Mouse (Mus musculus) olfactory bulb, adult 2 months (tissue): ENCODE measurements around the gene Ggcx. TPM values are rescaled to one million over a fixed set of nuclear protein-coding genes. Genes with fewer than 3 reads are reported as not detected.
"Not testable (repeated sequence)": the region's sequence is repeated elsewhere in the genome, so short reads cannot be mapped to it uniquely, and the experiment has no call there.

Experiments used
- H3K27ac ChIP-seq: fragments of 200-500 bp; 2 replicates; pipeline ENCODE4 v1.5.1; 2012; ENCODE audit warnings: low read depth, low read length; ENCODE audit not compliant: insufficient read depth
- H3K4me1 ChIP-seq: fragments of 200-500 bp; 2 replicates; pipeline ENCODE4 v1.6.1; 2012; ENCODE audit warnings: low read length; ENCODE audit not compliant: control insufficient read depth, insufficient read depth
- H3K4me3 ChIP-seq: fragments of 200-500 bp; 2 replicates; pipeline ENCODE4 v1.5.1; 2012; ENCODE audit warnings: mild to moderate bottlenecking, low read depth, low read length, moderate library complexity; ENCODE audit not compliant: insufficient read depth
- CTCF ChIP-seq: fragments of 200-500 bp; IDR thresholded peaks from 2 replicates; pipeline ENCODE4 v1.5.1; 2012; ENCODE audit warnings: low read depth, mild to moderate bottlenecking, low read length, moderate library complexity; ENCODE audit not compliant: insufficient read depth
- POLR2A ChIP-seq: fragments of 200-500 bp; IDR thresholded peaks from 2 replicates; pipeline ENCODE4 v1.6.1; 2012; ENCODE audit warnings: mild to moderate bottlenecking, low read depth, low read length, moderate library complexity; ENCODE audit not compliant: insufficient read depth
- WGBS: fragments of 180-500 bp; shearing (Covaris S2); methylation state at CpG from one replicate; pipeline ENCODE4 v1.1.7; 2018; 5-methylcytosine and 5-hydroxymethylcytosine counted together
- polyA plus RNA-seq: library from polyadenylated mRNA; stranded (reverse); fragments of >200 nt; gene quantifications from 2 replicates; pipeline ENCODE4 v1.2.4, GENCODE M21; 2012; ENCODE audit warnings: low replicate concordance; ENCODE audit not compliant: missing spikeins, insufficient read depth, insufficient read length

Gene Ggcx
- polyA plus RNA-seq, 1 experiment: not detected

GRCm38 (mm10) chr6:72453578-72453977 lies 39.5 kb downstream of the Ggcx start:
- Histone ChIP-seq H3K27ac (no peak overlapping the region), H3K4me3 (no peak overlapping the region), H3K4me1 (0 out of 2 replicates have a peak, but pooled peaks cover 5% of the 10 kb centered on the region)
- WGBS: 76% methylated on average over 3 of the region's 3 CpGs
- no peak for TF ChIP-seq POLR2A
- no peak for TF ChIP-seq CTCF

DNA sequence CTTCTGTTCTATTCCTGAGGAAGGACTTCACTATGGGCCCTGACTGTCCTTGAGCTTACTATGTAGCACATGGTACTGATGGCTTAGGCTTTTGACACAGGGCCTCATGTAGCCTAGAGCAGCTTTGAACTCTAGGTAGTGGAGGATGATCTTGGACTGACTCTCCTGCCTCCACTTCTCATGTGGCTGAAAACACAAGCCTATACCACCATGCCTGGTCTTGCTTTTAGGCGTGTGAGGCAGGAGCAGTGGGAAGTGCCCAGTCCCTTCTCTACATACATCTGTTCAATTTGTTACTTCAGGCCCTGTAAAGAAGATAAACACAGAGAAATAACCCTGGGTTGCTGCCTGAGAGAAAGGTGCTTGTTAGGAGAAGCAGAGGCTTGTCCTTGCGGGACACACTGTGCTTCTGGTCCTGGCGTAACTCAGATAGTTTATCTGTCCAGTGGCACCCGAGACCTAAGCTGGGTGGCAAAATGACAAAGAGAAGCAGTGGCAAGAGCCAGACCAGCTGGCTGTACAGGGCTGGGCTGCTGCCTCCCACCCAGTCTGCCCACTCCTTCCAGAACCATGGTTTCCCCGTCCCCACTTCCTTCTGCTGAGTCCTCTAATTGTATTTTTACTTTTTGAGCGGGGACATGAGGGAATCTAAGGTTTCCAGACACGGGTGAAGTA lies 40.1 kb downstream of the Ggcx start:
- TF ChIP-seq POLR2A: no peak
- TF ChIP-seq CTCF: no peak
- no peak overlapping the region for H3K4me3 ChIP-seq
- 51% methylated on average over 7 of the region's 7 CpGs for WGBS
- H3K27ac ChIP-seq: peak overlapping the region; percentile 21; the same call in 1 of the 2 replicates
- 0 out of 2 replicates have a peak, but pooled peaks cover 5% of the 10 kb centered on the region for H3K4me1 ChIP-seq

GRCm38 (mm10) chr6:72454833-72455373 lies 40.8 kb downstream of the Ggcx start:
- no peak overlapping the region for H3K4me3 ChIP-seq
- peak overlapping the region; percentile 21; the same call in 1 of the 2 replicates for H3K27ac ChIP-seq
- 33% methylated on average over 7 of the region's 7 CpGs for whole genome bisulfite sequencing
- H3K4me1 ChIP-seq: 0 out of 2 replicates have a peak, but pooled peaks cover 5% of the 10 kb centered on the region
- TF ChIP-seq CTCF: no peak
- TF ChIP-seq POLR2A: no peak

GRCm38 (mm10) chr6:72456567-72456966 lies 42.5 kb downstream of the Ggcx start:
- 0 out of 2 replicates have a peak, but pooled peaks cover 5% of the 10 kb centered on the region for H3K4me1 ChIP-seq
- WGBS: 84% methylated on average over 4 of the region's 4 CpGs

GRCm38 (mm10) chr6:72458418-72458817 lies 44.3 kb downstream of the Ggcx start:
- no peak overlapping the region for H3K4me3 ChIP-seq
- TF ChIP-seq POLR2A (no peak), CTCF (no peak)
- H3K4me1 ChIP-seq: 0 out of 2 replicates have a peak, but pooled peaks cover 5% of the 10 kb centered on the region
- 89% methylated on average over 7 of the region's 7 CpGs for WGBS
- H3K27ac ChIP-seq: no peak overlapping the region

More at GRCm38 (mm10) chr6:72456567-72456966, 42.5 kb downstream of the Ggcx start:
- TF ChIP-seq POLR2A: no peak
- no peak for TF ChIP-seq CTCF
- Histone ChIP-seq H3K4me3 (no peak overlapping the region), H3K27ac (no peak overlapping the region)

GRCm38 (mm10) chr6:72458921-72459320 lies 44.8 kb downstream of the Ggcx start:
- H3K27ac ChIP-seq: no peak overlapping the region
- TF ChIP-seq POLR2A (no peak), CTCF (no peak)
- 73% methylated on average over 5 of the region's 5 CpGs for WGBS
- H3K4me3 ChIP-seq: no peak overlapping the region
- H3K4me1 ChIP-seq: 0 out of 2 replicates have a peak, but pooled peaks cover 5% of the 10 kb centered on the region

GRCm38 (mm10) chr6:72460036-72460801 lies 46.1 kb downstream of the Ggcx start:
- H3K4me1 ChIP-seq: 0 out of 2 replicates have a peak, but pooled peaks cover under 1% of the 10 kb centered on the region

GRCm38 (mm10) chr6:72462550-72463257 lies 48.6 kb downstream of the Ggcx start:
- 80% methylated on average over 5 of the region's 5 CpGs for WGBS
- not testable (repeated sequence) for H3K4me3 ChIP-seq, H3K27ac ChIP-seq, H3K4me1 ChIP-seq

More at GRCm38 (mm10) chr6:72460036-72460801, 46.1 kb downstream of the Ggcx start:
- no peak overlapping the region for H3K4me3 ChIP-seq
- H3K27ac ChIP-seq: no peak overlapping the region
- TF ChIP-seq CTCF (no peak), POLR2A (no peak)
- 67% methylated on average over 9 of the region's 9 CpGs for WGBS
